Mouse (Mus musculus) kidney, postnatal 10 days (tissue): ENCODE results near the gene Ap1g1.
"Not testable (repeated sequence)": the region's sequence is repeated elsewhere in the genome, so short reads cannot be mapped to it uniquely, and the experiment has no call there.

ENCODE experiments used
- DNase-seq: peaks from one replicate; pipeline ENCODE4 v3.0.0; 2021; ENCODE audit warnings: mixed read lengths

Ap1g1 gene

DNA sequence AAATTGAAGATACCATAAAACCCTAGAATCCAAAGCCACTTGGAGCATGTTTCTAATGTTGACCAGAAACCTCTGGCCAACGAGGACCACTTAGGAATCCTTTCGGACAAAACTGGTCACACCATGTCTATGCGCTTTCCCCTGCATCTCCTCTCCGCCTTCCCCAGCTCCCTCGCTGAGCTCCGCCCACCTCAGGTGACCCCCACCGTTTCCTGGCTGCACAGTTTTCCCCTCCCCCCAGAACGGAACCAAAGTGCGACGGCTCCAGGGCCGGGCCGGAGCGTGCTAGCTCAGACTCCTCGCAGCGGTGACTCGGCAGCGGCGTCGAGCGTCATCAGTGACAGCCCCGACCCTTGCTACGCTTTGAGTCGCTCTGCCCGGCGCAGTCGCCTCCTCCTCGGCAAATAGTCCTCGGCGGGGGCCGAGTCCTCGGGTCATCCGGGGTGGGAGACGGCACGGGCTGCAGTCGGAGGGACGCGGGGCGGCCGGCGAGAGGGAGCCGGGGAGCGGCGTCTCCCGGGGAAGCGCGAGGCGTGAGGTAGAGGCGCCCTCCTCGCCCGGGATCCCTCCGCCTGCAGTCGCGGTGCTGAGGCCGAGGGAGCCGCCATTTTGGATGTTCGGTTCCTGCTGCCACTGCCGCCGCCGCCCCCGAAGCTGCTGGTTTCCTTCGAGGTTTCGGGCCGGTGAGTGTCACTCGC lies at the start of gene Ap1g1:
Gene Ap1g1 (plus strand): TSS at position 275 of the 698 bp plus-strand sequence.
- DNase-seq: peak; percentile 98

- no peak for DNase-seq
Measured at GRCm38 (mm10) chr8:109731012-109731411, 47.3 kb upstream of the Ap1g1 start.

DNA sequence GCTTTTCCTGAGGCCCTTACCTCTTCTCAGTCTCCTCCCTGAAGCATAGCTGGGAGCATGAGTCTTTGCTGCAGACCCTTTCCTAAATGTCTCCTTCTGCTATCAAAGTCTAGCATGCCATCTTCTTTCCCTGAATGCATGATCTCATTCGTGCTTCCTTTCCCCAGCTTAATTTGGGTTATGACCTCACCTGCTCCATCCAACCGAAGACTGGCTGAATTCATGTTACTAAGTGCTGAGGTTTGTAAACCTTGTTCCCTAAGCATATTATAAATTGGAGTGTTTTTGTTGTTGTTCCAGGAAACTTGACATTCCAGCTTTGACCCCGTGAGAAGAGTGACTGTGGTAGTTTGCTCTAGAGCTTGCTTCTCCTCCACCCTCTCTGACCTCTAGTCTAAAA lies 44.3 kb upstream of the Ap1g1 start:
- no peak for DNase-seq

GRCm38 (mm10) chr8:109736819-109737218 lies 41.5 kb upstream of the Ap1g1 start:
- no peak for DNase-seq

- peak; percentile 93 for DNase-seq
Measured at GRCm38 (mm10) chr8:109737237-109738048, 40.9 kb upstream of the Ap1g1 start, which contains the start of gene Atxn1l. Gene Atxn1l (minus strand): TSS chr8:109737739.

DNA sequence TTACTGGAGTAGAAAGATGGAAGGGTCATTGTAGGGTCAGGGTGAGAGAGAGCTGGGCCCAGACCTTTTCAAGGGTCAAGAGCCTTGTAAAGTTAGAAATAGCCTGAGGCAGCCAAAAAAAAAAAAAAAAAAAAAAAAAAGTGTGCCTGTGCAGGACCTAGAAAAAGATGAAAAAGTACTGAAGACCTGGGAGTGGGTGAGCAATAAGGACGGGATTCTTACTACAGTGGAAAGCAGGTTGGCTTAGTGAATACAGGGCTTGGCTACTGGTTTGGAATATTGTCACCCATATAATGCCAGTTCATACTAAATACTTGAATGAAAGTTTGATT lies 40.3 kb upstream of the Ap1g1 start:
- DNase-seq: no peak

- DNase-seq: no peak
Measured at GRCm38 (mm10) chr8:109747468-109748199, 30.7 kb upstream of the Ap1g1 start.

- DNase-seq: no peak
Measured at GRCm38 (mm10) chr8:109750274-109750673, 28.1 kb upstream of the Ap1g1 start.

DNA sequence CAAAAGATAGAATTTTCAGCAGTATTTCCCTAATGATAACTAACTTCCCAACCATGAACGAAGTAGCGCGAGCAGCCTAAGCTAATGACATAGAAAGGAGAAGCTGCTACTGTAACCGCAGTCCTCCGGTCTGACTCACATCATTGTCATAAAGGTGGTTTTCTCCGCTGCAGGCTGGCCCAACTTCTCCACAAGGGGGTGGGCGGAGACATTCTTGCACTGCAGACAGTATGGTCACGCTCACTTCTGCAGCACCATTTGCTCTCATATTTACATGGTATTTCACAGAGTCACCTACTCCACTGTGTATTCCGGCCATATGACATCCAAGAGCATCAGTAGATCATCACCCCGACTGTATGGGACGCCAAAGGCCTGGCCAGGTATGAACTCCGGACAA lies 27.7 kb upstream of the Ap1g1 start:
- DNase-seq: peak; percentile 51

DNA sequence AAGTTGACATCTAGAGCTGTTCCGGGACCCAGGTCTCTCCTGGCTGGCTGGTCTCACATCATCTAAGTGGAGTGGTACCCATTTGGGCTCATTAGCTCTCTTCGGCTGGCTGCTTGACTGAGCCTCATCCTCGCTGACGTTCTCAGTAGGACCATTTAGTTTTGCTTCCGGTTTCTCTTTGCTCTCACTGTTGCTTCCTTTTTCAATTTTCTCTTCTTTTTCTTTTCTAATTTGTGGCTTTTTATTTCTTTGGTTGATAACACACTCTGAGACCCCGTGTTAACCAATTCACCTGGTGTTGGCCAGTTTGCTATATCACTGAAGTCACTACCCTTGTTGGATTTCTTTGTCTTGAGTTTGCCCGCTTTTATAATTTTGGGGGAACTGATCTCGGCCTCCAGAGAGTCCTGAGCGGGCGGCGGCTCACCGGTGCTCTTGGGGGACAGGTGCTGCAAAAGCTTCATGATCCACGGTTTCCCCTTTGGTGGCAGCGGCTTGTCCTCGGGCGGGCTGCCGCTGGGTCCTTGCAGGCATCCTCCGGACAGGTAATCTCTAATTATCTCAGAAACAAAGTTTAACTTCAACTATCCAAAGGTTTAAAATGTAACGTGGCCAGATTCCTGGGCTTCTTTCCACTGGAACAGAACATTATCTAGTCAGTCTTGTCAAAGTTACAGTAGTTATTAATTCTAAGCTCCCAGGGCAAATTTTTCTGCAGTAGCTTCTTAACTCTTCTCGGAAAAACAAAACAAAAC lies 26.4 kb upstream of the Ap1g1 start:
- DNase-seq: peak; percentile 21

GRCm38 (mm10) chr8:109754696-109755095 lies 23.7 kb upstream of the Ap1g1 start:
- DNase-seq: no peak

- not testable (repeated sequence) for DNase-seq
Measured at GRCm38 (mm10) chr8:109755554-109755953, 22.8 kb upstream of the Ap1g1 start.

DNA sequence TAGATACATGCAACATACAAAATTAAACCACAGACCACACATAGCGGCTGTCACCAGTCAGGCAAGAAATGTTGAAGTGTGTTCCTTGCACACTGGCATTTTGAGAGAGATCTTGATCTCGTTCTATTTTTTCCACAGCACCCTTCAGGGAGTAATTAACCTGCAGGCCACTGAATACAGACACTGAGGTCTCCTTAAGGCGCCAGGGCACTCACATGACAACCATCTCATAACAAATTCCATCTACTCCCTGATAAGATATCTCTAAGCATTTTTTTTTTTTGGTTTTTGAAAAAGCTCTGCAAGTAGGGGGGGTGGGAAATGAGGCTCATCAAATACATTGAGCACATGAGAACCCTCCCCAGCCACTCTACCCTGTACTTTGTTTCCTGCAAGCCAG lies 21.5 kb upstream of the Ap1g1 start:
- no peak for DNase-seq

DNA sequence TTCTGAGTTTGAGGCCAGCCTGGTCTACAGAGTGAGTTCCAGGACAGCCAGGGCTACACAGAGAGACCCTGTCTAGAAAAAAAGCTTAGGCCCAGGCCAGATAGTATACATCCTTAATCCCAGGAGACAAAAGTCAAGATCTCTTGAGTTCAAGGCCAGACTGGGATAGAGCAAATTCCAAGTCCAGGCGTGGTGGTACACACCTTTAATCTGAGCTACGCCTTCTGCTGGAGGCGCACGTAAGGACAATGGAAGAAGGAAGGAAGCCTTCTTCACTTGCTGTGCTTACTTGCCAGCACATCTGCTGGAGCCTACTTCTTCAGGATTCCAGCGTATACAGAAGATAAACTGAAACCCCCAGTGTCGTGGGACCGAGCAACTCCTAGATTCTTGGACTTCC lies 18.9 kb upstream of the Ap1g1 start:
- no peak for DNase-seq

DNA sequence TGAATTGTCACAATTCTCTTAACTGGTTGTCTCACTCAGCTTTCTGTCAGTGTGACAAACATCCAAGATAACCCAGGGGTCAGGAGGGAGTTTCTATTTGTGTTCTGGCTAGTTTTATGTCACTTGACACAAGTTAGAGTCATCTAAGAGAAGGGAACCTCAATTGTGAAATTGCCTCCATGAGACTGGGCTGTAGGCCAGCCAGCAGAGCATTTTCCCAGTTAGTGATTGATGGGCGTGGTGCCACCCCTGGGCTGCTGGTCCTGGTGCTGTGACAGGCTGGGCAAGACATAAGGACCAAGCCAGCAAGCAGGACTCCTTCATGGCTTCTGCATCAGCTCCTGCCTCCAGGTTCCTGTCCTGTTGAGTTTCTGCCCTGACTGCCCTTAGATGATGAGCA lies 18.1 kb upstream of the Ap1g1 start:
- peak; percentile 34 for DNase-seq

GRCm38 (mm10) chr8:109764031-109764430 lies 14.3 kb upstream of the Ap1g1 start:
- DNase-seq: no peak

- no peak for DNase-seq
Measured at GRCm38 (mm10) chr8:109766081-109766480, 12.3 kb upstream of the Ap1g1 start.

DNA sequence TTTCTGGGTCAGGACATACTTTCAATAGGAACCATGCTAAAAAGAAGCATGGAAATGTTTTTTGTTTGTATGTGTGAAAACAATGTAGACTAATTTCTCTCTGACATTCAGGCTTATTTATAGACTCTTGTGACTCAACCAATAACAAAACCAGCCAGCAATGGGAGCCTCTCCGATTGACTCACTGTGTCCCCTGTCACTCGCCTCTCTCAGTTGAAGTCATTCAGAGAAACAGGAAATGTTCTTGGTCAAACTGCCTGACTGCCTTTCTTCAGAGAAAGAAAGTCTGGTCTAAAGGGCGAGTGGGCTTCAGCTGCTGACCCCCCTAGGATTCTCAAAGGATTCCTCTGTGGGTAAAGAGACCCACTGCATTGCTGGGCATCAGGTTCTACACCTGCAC lies 5.2 kb upstream of the Ap1g1 start:
- no peak for DNase-seq

DNA sequence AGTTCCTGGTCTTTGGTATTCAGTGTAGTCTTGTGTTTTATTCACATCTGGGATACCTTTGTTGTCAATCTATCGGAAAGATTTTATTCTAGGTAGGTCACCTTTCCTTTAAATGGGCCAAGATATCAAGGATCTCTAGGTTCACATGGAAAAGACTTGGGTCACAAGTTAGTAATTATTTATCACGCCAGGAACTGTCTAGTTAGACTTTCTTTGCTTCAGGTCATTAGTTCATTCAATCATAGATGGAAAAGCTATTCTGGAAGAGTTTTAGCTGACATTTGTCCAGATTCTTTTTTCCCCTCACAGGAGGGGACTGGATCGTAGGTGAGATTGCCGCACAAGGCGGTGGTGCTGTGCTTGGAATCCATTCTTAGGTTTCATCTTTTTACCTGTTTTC lies 503 bp upstream of the Ap1g1 start:
- no peak for DNase-seq

GRCm38 (mm10) chr8:109778993-109779421 lies 653 bp downstream of the Ap1g1 start:
- DNase-seq: no peak

DNA sequence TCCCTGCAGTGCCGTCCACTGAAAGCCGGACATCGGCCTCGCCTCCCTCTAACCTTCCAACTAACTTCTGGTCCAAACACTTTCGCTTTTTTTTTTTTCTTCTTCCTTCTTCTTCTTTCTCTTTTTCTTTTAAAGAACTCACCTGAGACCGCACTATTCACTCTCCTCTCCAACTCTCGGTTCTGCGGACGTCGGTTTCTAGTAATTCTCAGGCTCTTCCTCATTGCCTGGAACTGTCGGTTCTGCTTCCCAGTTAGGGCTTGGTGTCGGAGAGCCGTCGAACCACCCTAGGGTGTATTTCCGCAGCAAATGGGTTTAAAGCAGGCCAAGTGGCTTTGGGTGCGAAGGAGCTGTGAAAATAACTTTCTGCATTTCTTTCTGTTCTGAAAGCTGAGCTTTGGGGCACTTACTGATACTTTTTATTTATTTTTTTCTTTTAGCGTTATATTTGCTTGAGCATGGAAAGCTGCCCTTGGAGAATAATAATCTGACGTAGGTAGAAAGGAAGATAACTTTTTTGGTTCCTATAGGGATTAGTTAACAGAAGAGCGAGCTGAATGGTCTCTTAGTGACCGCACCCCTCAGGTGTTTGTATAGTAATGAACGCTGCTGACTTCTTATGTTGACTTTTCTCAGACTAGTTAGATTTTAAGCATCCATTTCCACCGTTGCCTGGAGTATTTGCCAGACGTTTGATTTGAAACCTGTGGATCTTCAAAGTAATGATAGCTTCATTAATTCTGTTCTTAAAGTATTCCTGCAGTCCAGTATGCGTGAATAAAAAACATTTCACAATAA lies 1.3 kb downstream of the Ap1g1 start:
- no peak for DNase-seq

GRCm38 (mm10) chr8:109780548-109780947 lies 2.2 kb downstream of the Ap1g1 start:
- DNase-seq: no peak
